16 mouse cellular contexts compared by ENCODE assay signal in genomic region chr1:119536122-119536521, GRCm38 (mm10).
"Had no signal": no experiment of that assay in that cellular context is flagged by ENCODE, and none has a peak within 500 bp of the region (broad histone marks: within the 10 kb centered on the region; RNA-seq: fewer than 3 reads in every experiment).

No protein-coding gene starts in this region.

- H3K36me3 ChIP-seq: kidney, embryonic 15.5 days; lung, embryonic 15.5 days had no signal

- H3K4me3 ChIP-seq: kidney, embryonic 15.5 days; left cerebral cortex, adult 2 months; lung, embryonic 15.5 days had no signal

- H3K4me2 ChIP-seq: kidney, embryonic 15.5 days; lung, embryonic 15.5 days; midbrain, embryonic 11.5 days had no signal

- DNase-seq: kidney, postnatal 10 days; kidney, postnatal 36 days; layer of hippocampus, postnatal 36 days; lung, adult 18-20 months; lung, postnatal 10 days; lung, postnatal 4 days; midbrain, embryonic 14.5 days; thymus, adult 2 months; thymus, postnatal 14 days; thymus, postnatal 4 days had no signal

- H3K4me1 ChIP-seq: lung, embryonic 15.5 days had no signal

- H3K9ac ChIP-seq: kidney, embryonic 15.5 days; liver, embryonic 14.5 days; lung, embryonic 15.5 days had no signal

- H3K27me3 ChIP-seq: kidney, embryonic 15.5 days; lung, embryonic 15.5 days had no signal

- H3K27ac ChIP-seq: kidney, embryonic 15.5 days; left cerebral cortex, adult 2 months; liver, embryonic 14.5 days; lung, embryonic 15.5 days; stomach, postnatal 0 days had no signal

- H3K9me3 ChIP-seq: kidney, embryonic 15.5 days; lung, embryonic 15.5 days had no signal
